Comparison of ENCODE assay signal across 9 mouse cellular contexts in genomic region chr16:11532592-11532991, GRCm38 (mm10).
A peak's percentile ranks its signal among the peaks of the same experiment; 100 is the strongest.
DNase-seq lines count a peak whose midpoint lies in the region; ATAC-seq and TF ChIP-seq lines count a peak whose summit lies in the region.
"Had no signal": no experiment of that assay in that cellular context is flagged by ENCODE, and none has a peak within 500 bp of the region (broad histone marks: within the 10 kb centered on the region; RNA-seq: fewer than 3 reads in every experiment).

No protein-coding gene starts in this region.

- H3K4me3 ChIP-seq in limb, embryonic 11.5 days (ENCODE audit: low read depth, low read length) = no peak overlapping the region
- no peak overlapping the region for H3K4me3 ChIP-seq in limb, embryonic 10.5 days
- H3K4me3 ChIP-seq in lung, embryonic 14.5 days (ENCODE audit: low read depth, low read length) = no peak overlapping the region
- H3K4me3 ChIP-seq: erythroblast, embryonic 14.5 days had no signal

- no peaks in the 10 kb centered on the region for H3K36me3 ChIP-seq in limb, embryonic 11.5 days (ENCODE audit: control insufficient read depth, insufficient read depth, low read length)
- no peaks in the 10 kb centered on the region for H3K36me3 ChIP-seq in limb, embryonic 10.5 days
- no peaks in the 10 kb centered on the region for H3K36me3 ChIP-seq in lung, embryonic 14.5 days (ENCODE audit: insufficient read depth)

- H3K4me1 ChIP-seq in limb, embryonic 11.5 days (ENCODE audit: control insufficient read depth, insufficient read depth, low read length) = peaks cover under 1% of the 10 kb centered on the region; the same call in 1 of the 2 replicates
- peaks cover 15% of the 10 kb centered on the region; the same call in 1 of the 2 replicates for H3K4me1 ChIP-seq in limb, embryonic 10.5 days
- H3K4me1 ChIP-seq in lung, embryonic 14.5 days (ENCODE audit: insufficient read depth) = no peaks in the 10 kb centered on the region

- no peaks in the 10 kb centered on the region for H3K27me3 ChIP-seq in limb, embryonic 11.5 days (ENCODE audit: control insufficient read depth, insufficient read depth, low read length)
- H3K27me3 ChIP-seq in limb, embryonic 10.5 days (ENCODE audit: low read depth, poor library complexity, severe bottlenecking) = no peaks in the 10 kb centered on the region
- no peaks in the 10 kb centered on the region for H3K27me3 ChIP-seq in lung, embryonic 14.5 days (ENCODE audit: insufficient read depth, low read length)

- no peak overlapping the region for H3K4me2 ChIP-seq in limb, embryonic 11.5 days (ENCODE audit: low read depth, severe bottlenecking)
- H3K4me2 ChIP-seq in lung, embryonic 14.5 days = no peak overlapping the region

- no peak for TF ChIP-seq CTCF in lung, embryonic 14.5 days (IDR thresholded peaks at IDR 0.05; ENCODE audit: low read depth)

- no peak overlapping the region for H3K9ac ChIP-seq in limb, embryonic 11.5 days (ENCODE audit: low read length)
- H3K9ac ChIP-seq in lung, embryonic 14.5 days = no peak overlapping the region

- peak; percentile 31 for DNase-seq in limb, embryonic 11.5 days (ENCODE audit: low spot score)
- DNase-seq in limb, embryonic 10.5 days (ENCODE audit: low spot score) = no peak
- DNase-seq in cerebellum, adult 9-10 months = peak; percentile 95
- peak; percentile 86 to 91 for DNase-seq in gastrocnemius, adult 8-10 months (ENCODE audit: low spot score in 2 of 2)
- DNase-seq in kidney, adult 8-10 months = peak; percentile 71 to 81
- DNase-seq in lung, embryonic 14.5 days = peak; percentile 69
- no peak for DNase-seq in thymus, postnatal 4 days
- DNase-seq in spleen, postnatal 10 days (ENCODE audit: low spot score in 2 of 2) = no peak

- ATAC-seq in limb, embryonic 11.5 days (ENCODE audit: insufficient number of reproducible peaks, low FRiP score, low TSS enrichment, low read depth) = 0 out of 2 replicates have a peak, but pooled peaks have one; percentile 9
- ATAC-seq in lung, embryonic 14.5 days (ENCODE audit: insufficient read depth) = 0 out of 2 replicates have a peak, but pooled peaks have one; percentile 31

- H3K9me3 ChIP-seq in limb, embryonic 11.5 days (ENCODE audit: control insufficient read depth, low read length) = no peaks in the 10 kb centered on the region
- no peaks in the 10 kb centered on the region for H3K9me3 ChIP-seq in limb, embryonic 10.5 days (replicated peaks)
- H3K9me3 ChIP-seq in lung, embryonic 14.5 days (ENCODE audit: low read depth, low read length) = no peaks in the 10 kb centered on the region

- no peak overlapping the region for H3K27ac ChIP-seq in limb, embryonic 11.5 days (replicated peaks; ENCODE audit: low read depth, low read length)
- no peak overlapping the region for H3K27ac ChIP-seq in limb, embryonic 10.5 days
- H3K27ac ChIP-seq in lung, embryonic 14.5 days (ENCODE audit: low read depth) = no peak overlapping the region

- WGBS in limb, embryonic 11.5 days = 66% methylated on average over 8 of the region's 8 CpGs
- WGBS in limb, embryonic 10.5 days = 80% methylated on average over 8 of the region's 8 CpGs
- 52% methylated on average over 8 of the region's 8 CpGs for WGBS in lung, embryonic 14.5 days

Comparison
In these comparisons a context has a peak if more than half of its experiments do, and no peak if none do; other contexts are left out.
1. DNase-seq: peak in limb, embryonic 11.5 days (single experiment), cerebellum, adult 9-10 months (single experiment), gastrocnemius, adult 8-10 months (2 of 2), kidney, adult 8-10 months (2 of 2) and lung, embryonic 14.5 days (single experiment); none in limb, embryonic 10.5 days (single experiment), thymus, postnatal 4 days (single experiment) and spleen, postnatal 10 days (0 of 2).